21 mouse cellular contexts compared by ENCODE assay signal in genomic region chr16:91217077-91217476, GRCm38 (mm10). TPM values are rescaled to one million over a fixed set of nuclear protein-coding genes. Genes with fewer than 3 reads are reported as not detected.
A peak's percentile ranks its signal among the peaks of the same experiment; 100 is the strongest.
DNase-seq lines count a peak whose midpoint lies in the region; ATAC-seq and TF ChIP-seq lines count a peak whose summit lies in the region.
"Had no signal": no experiment of that assay in that cellular context is flagged by ENCODE, and none has a peak within 500 bp of the region (broad histone marks: within the 10 kb centered on the region; RNA-seq: fewer than 3 reads in every experiment).

No protein-coding gene starts in this region.

- H3K27ac ChIP-seq in left cerebral cortex, adult 2 months: no peak overlapping the region
- H3K27ac ChIP-seq: heart, embryonic 10.5 days; limb, embryonic 10.5 days; liver, embryonic 15.5 days; macrophage; midbrain, embryonic 13.5 days had no signal

- peak; percentile 16 for TF ChIP-seq CTCF in left cerebral cortex, adult 2 months (IDR thresholded peaks at IDR 0.05)

- no peak overlapping the region for H3K4me3 ChIP-seq in left cerebral cortex, adult 2 months
- H3K4me3 ChIP-seq: heart, embryonic 10.5 days; limb, embryonic 10.5 days; liver, embryonic 15.5 days; midbrain, embryonic 13.5 days had no signal

- no peak for ATAC-seq in activated CD4-positive, CD25-positive, alpha-beta regulatory T cell, adult 4 months
- ATAC-seq: intestine, embryonic 16.5 days; midbrain, embryonic 13.5 days had no signal

- peak; percentile 29 for DNase-seq in embryo, embryonic 10.5 days (ENCODE audit: low spot score)
- no peak for DNase-seq in embryo, embryonic 9.5 days (ENCODE audit: extremely low spot score)
- DNase-seq in left cerebral cortex, adult 2 months (ENCODE audit: extremely low spot score in 1 of 2, low spot score in 2 of 2): no peak
- DNase-seq in left cerebral cortex, postnatal 36 days (ENCODE audit: low spot score in 2 of 2): no peak
- DNase-seq in thymus, postnatal 4 days: peak; percentile 48
- no peak for DNase-seq in thymus, postnatal 0 days (ENCODE audit: low spot score)
- no peak for DNase-seq in kidney, adult 18-20 months
- DNase-seq: adrenal gland, adult 8-10 months; cerebellum, adult 8-10 months; gastrocnemius, postnatal 36 days; heart, postnatal 4 days; kidney, postnatal 36 days; layer of hippocampus, postnatal 36 days; right cerebral cortex, postnatal 14 days had no signal

- intact Hi-C loops in left cerebral cortex, adult 2 months (cut with DNase I): no loop called here
- intact Hi-C loops in left cerebral cortex, postnatal 36 days (cut with DNase I): no loop called here

RNA-seq across cellular contexts. Expression of gene Olig2, which starts 8.2 kb away (rescaled TPM):
- 10 to 100 TPM; 21.8 to 22.3 TPM for total RNA-seq in left cerebral cortex, adult 2 months (2021)
- total RNA-seq in left cerebral cortex, postnatal 36 days (2021): 10 to 100 TPM; 22.1 to 27.1 TPM
- 0.05 TPM in 1 of 2 replicates, not detected in the other for polyA plus RNA-seq in thymus, postnatal 0 days (2015; fragmentation: Nextera tagmentation; extraction: Ambion mirVana)
- polyA plus RNA-seq in activated CD4-positive, CD25-positive, alpha-beta regulatory T cell, adult 4 months (2017; shearing (Covaris generic)): not detected
- total RNA-seq: adrenal gland, adult 8-10 months; gastrocnemius, postnatal 36 days; heart, postnatal 4 days had no signal
- polyA plus RNA-seq: heart, embryonic 10.5 days; intestine, embryonic 16.5 days; limb, embryonic 10.5 days; liver, embryonic 15.5 days; macrophage had no signal

RNA-seq across cellular contexts. Expression of gene Olig1, which starts 52.5 kb away (rescaled TPM):
- total RNA-seq in left cerebral cortex, adult 2 months (2021): 10 to 100 TPM; 77.1 to 84.7 TPM
- 100 to 1,000 TPM in 1 of 2 experiments, 10 to 100 TPM in 1; 99.3 to 114 TPM for total RNA-seq in left cerebral cortex, postnatal 36 days (2021)
- 0.13 and 0.16 TPM in 2 replicates for polyA plus RNA-seq in thymus, postnatal 0 days (2015; fragmentation: Nextera tagmentation; extraction: Ambion mirVana)
- not detected for polyA plus RNA-seq in activated CD4-positive, CD25-positive, alpha-beta regulatory T cell, adult 4 months (2017; shearing (Covaris generic))
- total RNA-seq: gastrocnemius, postnatal 36 days; heart, postnatal 4 days had no signal
- polyA plus RNA-seq: intestine, embryonic 16.5 days; limb, embryonic 10.5 days; macrophage had no signal

Comparison
In these comparisons a context has a peak if more than half of its experiments do, and no peak if none do; other contexts are left out.
1. DNase-seq: peak in embryo, embryonic 10.5 days (single experiment) and thymus, postnatal 4 days (single experiment); none in embryo, embryonic 9.5 days (single experiment), left cerebral cortex, adult 2 months (0 of 2), left cerebral cortex, postnatal 36 days (0 of 2), thymus, postnatal 0 days (single experiment) and kidney, adult 18-20 months (single experiment).